Mouse (Mus musculus) neural tube, embryonic 11.5 days (tissue): ENCODE data around the gene Gm20388. TPM values are rescaled to one million over a fixed set of nuclear protein-coding genes. Genes with fewer than 3 reads are reported as not detected.
"Not testable (repeated sequence)": the region's sequence is repeated elsewhere in the genome, so short reads cannot be mapped to it uniquely, and the experiment has no call there.

Source experiments
- ATAC-seq: fragments of 200-750 bp; cut with Nextera tagmentation; 2 replicates; pipeline ENCODE4 v1.8.0; 2017; ENCODE audit warnings: moderate number of reproducible peaks, mild to moderate bottlenecking, moderate TSS enrichment, moderate library complexity; ENCODE audit not compliant: insufficient read depth, low FRiP score, low TSS enrichment
- DNase-seq: peaks from one replicate; pipeline ENCODE4 v3.0.0-alpha.2; 2015; ENCODE audit warnings: low spot score
- H3K27ac ChIP-seq: fragments of 300-500 bp; sonication (generic); 2 replicates; pipeline ENCODE4 v1.5.1; 2014; ENCODE audit warnings: low read depth, mild to moderate bottlenecking, low read length
- H3K27me3 ChIP-seq: fragments of 300-500 bp; sonication (generic); 2 replicates; pipeline ENCODE4 v1.6.1; 2014; ENCODE audit warnings: mild to moderate bottlenecking, low read length, mixed read lengths; ENCODE audit not compliant: control insufficient read depth, insufficient read depth
- H3K36me3 ChIP-seq: fragments of 300-500 bp; sonication (generic); 2 replicates; pipeline ENCODE4 v1.6.1; 2014; ENCODE audit warnings: mild to moderate bottlenecking, low read length, moderate library complexity, mixed read lengths; ENCODE audit not compliant: control insufficient read depth, insufficient read depth
- H3K4me1 ChIP-seq: fragments of 300-500 bp; sonication (generic); 2 replicates; pipeline ENCODE4 v1.6.1; 2014; ENCODE audit warnings: low read length, mixed read lengths; ENCODE audit not compliant: control insufficient read depth, insufficient read depth
- H3K4me2 ChIP-seq: fragments of 300-500 bp; sonication (generic); 2 replicates; pipeline ENCODE4 v1.6.1; 2014; ENCODE audit warnings: low read depth, mild to moderate bottlenecking, moderate library complexity
- H3K4me3 ChIP-seq: fragments of 300-500 bp; sonication (generic); 2 replicates; pipeline ENCODE4 v1.5.1; 2014; ENCODE audit warnings: low read depth, low read length
- H3K9ac ChIP-seq: fragments of 300-500 bp; sonication (generic); 2 replicates; pipeline ENCODE4 v1.6.1; 2014; ENCODE audit warnings: mild to moderate bottlenecking, low read length
- H3K9me3 ChIP-seq: fragments of 300-500 bp; sonication (generic); 2 replicates; pipeline ENCODE4 v1.6.1; 2016; ENCODE audit warnings: low read length; ENCODE audit not compliant: control insufficient read depth
- WGBS: fragments of 180-500 bp; shearing (Covaris S2); extraction: QIAGEN DNeasy Blood & Tissue Kit; methylation state at CpG from one replicate; pipeline ENCODE4 v1.1.7; 2014; 5-methylcytosine and 5-hydroxymethylcytosine counted together
- polyA plus RNA-seq: library from polyadenylated mRNA; unstranded; fragments of >200 nt; fragmentation: Nextera tagmentation; extraction: Ambion mirVana; gene quantifications from 2 replicates; pipeline ENCODE4 v1.2.1, GENCODE M21; 2014

Gene Gm20388
- polyA plus RNA-seq, 1 experiment from 2014 or later: not detected

GRCm38 (mm10) chr8:123954246-123954645, 4043.6 kb downstream of the Gm20388 start:
- 91% methylated on average over 8 of the region's 8 CpGs for WGBS
- ATAC-seq: no peak
- no peak overlapping the region for H3K4me3 ChIP-seq
- DNase-seq: no peak
- no peaks in the 10 kb centered on the region; the same call in 1 of the 2 replicates for H3K36me3 ChIP-seq
- no peaks in the 10 kb centered on the region for H3K27me3 ChIP-seq
- no peak overlapping the region for H3K4me2 ChIP-seq
- peaks cover 2% of the 10 kb centered on the region; the same call in 1 of the 2 replicates for H3K4me1 ChIP-seq
- no peak overlapping the region for H3K9ac ChIP-seq
- no peak overlapping the region for H3K27ac ChIP-seq
- H3K9me3 ChIP-seq: no peaks in the 10 kb centered on the region

- 86% methylated on average over 17 of the region's 17 CpGs for WGBS
- no peak overlapping the region for H3K27ac ChIP-seq
- no peak for ATAC-seq
- no peak overlapping the region for H3K4me2 ChIP-seq
- H3K27me3 ChIP-seq: no peaks in the 10 kb centered on the region
- no peaks in the 10 kb centered on the region; the same call in 1 of the 2 replicates for H3K36me3 ChIP-seq
- DNase-seq: no peak
- H3K4me1 ChIP-seq: no peaks in the 10 kb centered on the region
- H3K9me3 ChIP-seq: no peaks in the 10 kb centered on the region
- H3K9ac ChIP-seq: no peak overlapping the region
- no peak overlapping the region for H3K4me3 ChIP-seq
Measured at GRCm38 (mm10) chr8:123958130-123958529, 4047.5 kb downstream of the Gm20388 start.

GRCm38 (mm10) chr8:123959473-123959872, 4048.8 kb downstream of the Gm20388 start:
- H3K27ac ChIP-seq: no peak overlapping the region
- H3K36me3 ChIP-seq: no peaks in the 10 kb centered on the region; the same call in 1 of the 2 replicates

GRCm38 (mm10) chr8:123960056-123960455, 4049.4 kb downstream of the Gm20388 start:
- H3K4me1 ChIP-seq: no peaks in the 10 kb centered on the region
- WGBS: 88% methylated on average over 9 of the region's 9 CpGs
- no peaks in the 10 kb centered on the region for H3K9me3 ChIP-seq
- H3K4me2 ChIP-seq: no peak overlapping the region
- H3K9ac ChIP-seq: no peak overlapping the region
- H3K4me3 ChIP-seq: no peak overlapping the region
- H3K27ac ChIP-seq: no peak overlapping the region
- no peak for DNase-seq
- no peaks in the 10 kb centered on the region for H3K27me3 ChIP-seq
- no peak for ATAC-seq
- H3K36me3 ChIP-seq: no peaks in the 10 kb centered on the region; the same call in 1 of the 2 replicates

More at GRCm38 (mm10) chr8:123959473-123959872, 4048.8 kb downstream of the Gm20388 start:
- Histone ChIP-seq H3K9ac (no peak overlapping the region), H3K4me1 (no peaks in the 10 kb centered on the region), H3K4me2 (no peak overlapping the region), H3K27me3 (no peaks in the 10 kb centered on the region), H3K9me3 (no peaks in the 10 kb centered on the region), H3K4me3 (no peak overlapping the region)
- DNase-seq: no peak
- no peak for ATAC-seq
- 91% methylated on average over 6 of the region's 6 CpGs for WGBS

GRCm38 (mm10) chr8:123960556-123960955, 4049.9 kb downstream of the Gm20388 start:
- not testable (repeated sequence) for H3K27ac ChIP-seq, H3K4me1 ChIP-seq, ATAC-seq, H3K27me3 ChIP-seq, H3K9me3 ChIP-seq, H3K36me3 ChIP-seq, H3K4me3 ChIP-seq, H3K4me2 ChIP-seq, DNase-seq, H3K9ac ChIP-seq
- 93% methylated on average over 5 of the region's 5 CpGs for WGBS

- H3K4me3 ChIP-seq: no peak overlapping the region
- DNase-seq: no peak
- no peak overlapping the region for H3K9ac ChIP-seq
- H3K4me2 ChIP-seq: no peak overlapping the region
- H3K9me3 ChIP-seq: no peaks in the 10 kb centered on the region
- no peaks in the 10 kb centered on the region; the same call in none of the 2 replicates for H3K36me3 ChIP-seq
- H3K27ac ChIP-seq: no peak overlapping the region
- ATAC-seq: no peak
- WGBS: 40% methylated on average over 1 of the region's 1 CpGs
- no peaks in the 10 kb centered on the region for H3K27me3 ChIP-seq
- no peaks in the 10 kb centered on the region for H3K4me1 ChIP-seq
Measured at GRCm38 (mm10) chr8:123961371-123961770, 4050.7 kb downstream of the Gm20388 start.

GRCm38 (mm10) chr8:123966896-123967295, 4056.3 kb downstream of the Gm20388 start:
- Histone ChIP-seq H3K9me3 (no peaks in the 10 kb centered on the region), H3K27ac (no peak overlapping the region), H3K9ac (no peak overlapping the region), H3K4me1 (no peaks in the 10 kb centered on the region), H3K27me3 (no peaks in the 10 kb centered on the region), H3K4me2 (no peak overlapping the region), H3K36me3 (no peaks in the 10 kb centered on the region; the same call in 1 of the 2 replicates), H3K4me3 (no peak overlapping the region)
- ATAC-seq (no peak), DNase-seq (no peak)
- 75% methylated on average over 2 of the region's 2 CpGs for WGBS

GRCm38 (mm10) chr8:123973495-123973894, 4062.9 kb downstream of the Gm20388 start:
- Histone ChIP-seq H3K9ac (no peak overlapping the region), H3K9me3 (no peaks in the 10 kb centered on the region), H3K4me1 (no peaks in the 10 kb centered on the region), H3K4me2 (no peak overlapping the region), H3K4me3 (no peak overlapping the region), H3K27me3 (no peaks in the 10 kb centered on the region), H3K36me3 (no peaks in the 10 kb centered on the region), H3K27ac (no peak overlapping the region)
- no peak for DNase-seq
- WGBS: 100% methylated on average over 1 of the region's 1 CpGs
- ATAC-seq: no peak

GRCm38 (mm10) chr8:123977499-123977898, 4066.9 kb downstream of the Gm20388 start:
- Histone ChIP-seq H3K9me3 (no peaks in the 10 kb centered on the region), H3K9ac (no peak overlapping the region), H3K4me3 (no peak overlapping the region), H3K27me3 (no peaks in the 10 kb centered on the region), H3K4me2 (no peak overlapping the region), H3K4me1 (peaks cover 3% of the 10 kb centered on the region; the same call in 1 of the 2 replicates), H3K36me3 (no peaks in the 10 kb centered on the region), H3K27ac (no peak overlapping the region)
- ATAC-seq: no peak
- no peak for DNase-seq
- 90% methylated on average over 4 of the region's 4 CpGs for WGBS
